Mouse (Mus musculus) ES-E14 (cell line): Measurements from ENCODE around the gene Sars2.

Experiments used
- CHD2 ChIP-seq: IDR thresholded peaks from 2 replicates; pipeline ENCODE4 v1.6.1; 2014; ENCODE audit warnings: mild to moderate bottlenecking, low read depth, low read length, inconsistent platforms
- HCFC1 ChIP-seq: IDR thresholded peaks from 2 replicates; pipeline ENCODE4 v1.6.1; 2012; ENCODE audit warnings: low read length, inconsistent platforms, borderline replicate concordance; ENCODE audit not compliant: insufficient read depth
- MAFK ChIP-seq: IDR thresholded peaks from 2 replicates; pipeline ENCODE4 v1.6.1; 2014; ENCODE audit warnings: mild to moderate bottlenecking, low read depth, low read length, inconsistent platforms; ENCODE audit not compliant: insufficient read depth
- ZC3H11A ChIP-seq: IDR thresholded peaks from 2 replicates; pipeline ENCODE4 v1.6.1; 2012; ENCODE audit warnings: low read depth, mild to moderate bottlenecking, inconsistent platforms, low read length, borderline replicate concordance
- ZNF384 ChIP-seq: IDR thresholded peaks from 2 replicates; pipeline ENCODE4 v1.6.1; 2012; ENCODE audit warnings: low read depth, low read length, inconsistent platforms

DNA sequence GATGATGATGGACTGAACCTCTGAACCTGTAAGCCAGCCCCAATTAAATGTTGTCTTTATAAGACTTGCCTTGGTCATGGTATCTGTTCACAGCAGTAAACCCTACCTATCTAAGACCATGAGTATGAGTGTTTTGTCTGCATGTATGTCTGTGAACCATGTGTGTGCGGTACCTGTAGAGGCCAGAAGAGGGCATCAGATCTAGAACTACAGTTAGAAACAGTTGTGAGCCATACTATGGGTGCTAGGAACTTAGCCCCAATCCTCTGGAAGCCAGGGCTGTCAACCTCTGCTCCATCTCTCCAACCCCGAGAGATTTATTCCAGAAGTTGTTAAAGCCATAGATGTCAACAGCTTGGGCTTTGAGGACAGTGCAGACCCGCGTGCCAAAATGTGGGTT, 41.5 kb upstream of the Sars2 start:
- TF ChIP-seq HCFC1 (no peak), ZC3H11A (no peak), ZNF384 (no peak), MAFK (no peak), CHD2 (no peak)
